Mouse (Mus musculus) central nervous system, embryonic 18 days (tissue): Measurements from ENCODE around the gene AI464131. TPM values are rescaled to one million over a fixed set of nuclear protein-coding genes. Genes with fewer than 3 reads are reported as not detected.

ENCODE experiments used
- polyA plus RNA-seq: library from polyadenylated mRNA; depleted of rRNA; stranded (reverse); fragments of >200 nt; gene quantifications from 2 replicates; pipeline ENCODE4 v1.2.3, GENCODE M21; 2012; rRNA removed

Gene AI464131
- 7.1 and 8.6 TPM in 2 replicates for polyA plus RNA-seq

DNA sequence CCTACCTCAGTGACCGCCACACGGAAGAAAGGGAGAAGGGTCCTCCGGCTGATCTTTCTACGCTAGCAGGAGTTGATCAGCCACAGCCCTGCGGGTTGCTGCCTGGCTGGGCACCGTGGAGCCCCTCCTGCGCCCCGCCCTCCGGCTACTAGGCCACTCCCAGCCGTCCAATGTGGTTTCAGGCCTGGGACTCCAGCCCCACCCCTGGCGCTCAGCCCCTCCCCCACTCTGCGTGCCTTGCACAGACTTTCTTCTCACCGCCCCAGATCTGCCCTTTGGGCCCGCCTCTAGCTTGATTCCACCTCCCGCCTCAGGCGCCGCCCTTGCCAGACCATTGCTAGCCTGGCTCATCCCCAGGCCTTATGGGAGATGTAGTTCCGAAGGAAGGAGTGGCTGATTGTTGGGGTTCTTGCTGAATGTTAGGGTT, at the start of gene AI464131:
TSS of gene AI464131 (minus strand) at position 91 of the 427 bp plus-strand sequence.

DNA sequence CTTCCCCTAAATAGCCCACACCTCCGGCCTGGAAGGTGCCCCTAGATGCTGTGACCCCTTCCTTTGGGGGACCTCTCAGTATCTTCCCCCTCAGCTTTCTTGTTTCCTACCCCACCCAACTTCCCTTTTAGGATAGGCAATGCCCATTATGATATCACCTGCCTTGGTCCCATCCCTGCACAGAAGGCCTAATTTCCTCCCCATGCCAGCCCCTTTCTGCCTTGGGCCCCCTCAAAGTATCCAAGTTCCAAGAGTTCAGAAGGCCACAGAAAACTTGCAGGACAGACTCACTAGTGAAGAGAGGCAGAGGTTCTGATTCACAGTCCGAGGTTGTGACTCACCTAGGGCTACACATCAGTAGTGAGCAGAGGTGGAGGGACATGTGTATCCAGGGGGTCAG, 14.4 kb upstream of the AI464131 start, which contains the start of gene 1110017D15Rik:
TSS of gene 1110017D15Rik (minus strand) at position 101 of the 400 bp plus-strand sequence.

DNA sequence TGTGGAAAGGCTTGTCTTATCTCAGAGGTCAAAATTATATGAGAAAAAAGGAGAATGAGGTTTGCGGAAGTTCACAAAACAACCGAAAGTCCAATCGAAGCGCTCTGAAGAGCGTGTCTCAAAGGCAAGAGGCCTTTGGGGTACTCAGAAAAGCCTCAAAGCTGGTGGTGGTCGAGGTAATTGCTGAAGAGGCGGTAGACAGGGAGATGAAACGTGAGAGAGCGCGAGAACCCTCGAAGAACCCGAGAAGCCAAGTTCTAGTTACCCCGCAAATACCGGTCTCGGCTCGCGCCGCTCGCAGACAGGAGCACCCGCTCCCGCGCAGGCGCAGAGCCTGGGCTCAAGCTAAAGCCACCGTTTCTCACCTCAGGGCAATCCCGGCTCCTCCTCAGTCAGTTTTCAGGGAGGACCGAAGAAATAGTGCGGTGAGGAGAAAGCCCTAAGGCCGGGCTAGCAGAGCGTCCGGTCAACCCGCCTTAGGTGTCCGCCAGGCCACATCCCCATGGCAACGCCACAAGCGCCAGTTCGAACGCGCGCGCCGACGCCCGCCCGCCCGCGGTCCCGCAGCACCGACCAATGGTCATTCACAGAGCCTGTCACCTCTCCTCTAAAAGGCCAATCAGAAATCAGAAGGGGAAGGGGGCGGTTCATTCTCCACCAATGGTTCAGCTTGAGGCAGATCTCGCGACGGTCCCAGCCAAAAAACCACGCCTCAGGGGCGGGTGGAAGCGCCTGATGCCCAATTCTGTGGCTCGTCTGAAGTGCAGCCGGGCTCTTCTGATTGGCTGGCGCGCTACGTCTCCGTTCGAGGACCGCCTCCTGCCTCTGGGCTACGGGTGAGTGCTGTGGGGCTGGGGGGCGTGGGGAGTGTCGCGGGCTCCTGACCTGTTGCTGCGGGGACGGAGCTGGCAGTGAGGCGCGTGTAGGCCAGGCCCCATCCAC, 38.3 kb downstream of the AI464131 start, which contains the start of the genes Kif24 and Nudt2:
TSS of gene Kif24 (minus strand) at position 543 of the 942 bp plus-strand sequence.
TSS of gene Nudt2 (plus strand) at position 807 of the 942 bp plus-strand sequence.

Other genes with a start within 250 kb of the AI464131 start
- gene Ubap2, start 227.9 kb downstream of the AI464131 start, polyA plus RNA-seq = 32.4 and 39.1 TPM in 2 replicates
- 48.0 and 48.1 TPM in 2 replicates for gene Dcaf12, start 188.2 kb downstream of the AI464131 start, polyA plus RNA-seq
- 43.7 and 48.9 TPM in 2 replicates for gene Ubap1, start 154.1 kb downstream of the AI464131 start, polyA plus RNA-seq
- gene Kif24, start 38.2 kb downstream of the AI464131 start, polyA plus RNA-seq = 2.0 and 2.1 TPM in 2 replicates
- 77.3 and 78.1 TPM in 2 replicates for gene Nudt2, start 37.9 kb downstream of the AI464131 start, polyA plus RNA-seq
- gene 1110017D15Rik, start 14.3 kb upstream of the AI464131 start, polyA plus RNA-seq = 12.6 and 14.2 TPM in 2 replicates
- gene Fam219a, start 66.5 kb upstream of the AI464131 start, polyA plus RNA-seq = 91.5 and 99.1 TPM in 2 replicates
- 2.5 and 2.7 TPM in 2 replicates for gene Dnaic1, start 66.7 kb upstream of the AI464131 start, polyA plus RNA-seq
- 115 TPM in 2 replicates for gene Enho, start 137.2 kb upstream of the AI464131 start, polyA plus RNA-seq
- 30.4 and 39.1 TPM in 2 replicates for gene Cntfr, start 194.0 kb upstream of the AI464131 start, polyA plus RNA-seq
- 19.9 and 28.3 TPM in 2 replicates for gene Il11ra1, start 196.9 kb upstream of the AI464131 start, polyA plus RNA-seq
- gene Rpp25l, start 210.5 kb upstream of the AI464131 start, polyA plus RNA-seq = 47.3 and 47.7 TPM in 2 replicates
- gene Dctn3, start 220.1 kb upstream of the AI464131 start, polyA plus RNA-seq = 219 and 222 TPM in 2 replicates
- gene Arid3c, start 228.1 kb upstream of the AI464131 start, polyA plus RNA-seq = 0.38 and 0.43 TPM in 2 replicates